Mouse (Mus musculus) brain, embryonic 14.5 days (tissue): Measurements from ENCODE around the gene Rpusd2.

Experiments used
- CTCF ChIP-seq: fragments of 200-500 bp; IDR thresholded peaks from 2 replicates; pipeline ENCODE4 v1.5.1; 2012; ENCODE audit warnings: inconsistent platforms, mild to moderate bottlenecking, moderate library complexity, borderline replicate concordance; ENCODE audit not compliant: insufficient read depth, insufficient read length; ENCODE audit errors: extremely low read depth
- POLR2A ChIP-seq: fragments of 200-500 bp; IDR thresholded peaks from 2 replicates; pipeline ENCODE4 v1.6.1; 2012; ENCODE audit warnings: mild to moderate bottlenecking, inconsistent platforms, borderline replicate concordance; ENCODE audit not compliant: poor library complexity, insufficient read depth, insufficient read length, severe bottlenecking; ENCODE audit errors: extremely low read depth

GRCm38 (mm10) chr2:119045163-119045562 lies 10.6 kb downstream of the Rpusd2 start:
- TF ChIP-seq POLR2A (no peak), CTCF (no peak)
